Mouse (Mus musculus): Measurements from ENCODE around the gene Zfp575.
"Not testable (repeated sequence)": the region's sequence is repeated elsewhere in the genome, so short reads cannot be mapped to it uniquely, and the experiment has no call there.

Zfp575 gene

DNA sequence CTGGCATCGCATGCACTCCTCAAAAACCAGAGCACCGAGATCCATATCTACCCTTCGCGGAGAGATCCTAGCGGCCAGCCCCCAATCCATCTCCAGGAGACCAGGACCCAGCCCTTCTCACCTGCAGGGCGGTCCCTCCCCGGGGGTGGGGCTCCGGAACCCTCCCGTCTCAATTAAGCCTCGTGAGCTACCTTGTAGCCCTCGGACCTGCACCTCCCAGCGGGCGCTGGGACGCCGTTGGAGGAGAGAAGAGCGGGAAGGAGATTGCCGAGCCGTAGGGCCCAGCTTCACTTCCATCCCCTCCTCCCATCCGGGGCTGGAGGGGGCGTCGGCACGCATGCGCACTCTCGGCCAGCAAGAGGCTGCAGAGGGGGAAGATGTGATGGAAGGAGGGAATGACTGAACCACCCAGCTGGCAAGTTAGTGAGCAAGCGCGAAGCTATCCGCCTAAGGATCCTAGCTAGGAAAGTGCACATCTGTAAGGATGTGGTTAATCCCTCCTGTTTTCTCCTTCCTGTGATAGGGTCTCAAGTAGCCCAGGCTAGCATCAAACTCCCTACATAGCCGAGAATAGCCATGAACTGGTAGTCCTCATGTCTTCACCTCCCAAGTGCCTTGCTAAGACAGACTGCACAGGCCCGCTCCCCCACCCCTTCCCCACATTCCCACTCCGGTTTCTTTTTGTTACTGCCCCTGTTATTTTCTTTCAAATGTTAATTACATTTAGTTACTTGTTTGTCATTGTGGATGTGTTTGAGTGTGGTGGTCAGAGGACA lies at the start of gene Zfp575, which contains the start of gene Ethe1:
Gene Zfp575 (minus strand): TSS at position 312 of the 776 bp plus-strand sequence.
Gene Ethe1 (plus strand): TSS at position 214 of the 776 bp plus-strand sequence.
- DNase-seq: peak; percentile 27

GRCm38 (mm10) chr7:24637046-24637445 lies 49.6 kb upstream of the Zfp575 start:
- no peak for DNase-seq

DNA sequence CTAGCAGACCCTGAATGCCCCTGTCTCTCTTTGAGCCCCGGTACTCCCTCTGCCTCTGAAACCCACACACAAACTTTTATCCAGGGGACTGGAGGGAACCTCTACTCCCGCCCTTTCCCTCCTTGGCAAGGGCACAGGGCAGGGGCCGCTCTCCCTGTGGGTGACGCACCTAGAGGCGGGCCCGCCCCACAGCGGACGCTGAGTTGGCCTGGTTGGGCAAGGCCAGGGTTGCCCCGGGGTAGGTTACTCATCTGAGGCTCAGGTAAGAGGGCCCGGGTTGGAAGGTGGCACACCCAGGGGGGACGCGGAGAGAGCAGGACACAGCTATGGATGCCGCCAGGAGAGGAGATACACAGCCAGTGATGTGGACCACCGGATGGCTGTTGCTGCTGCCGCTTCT lies 48.8 kb upstream of the Zfp575 start, which contains the start of gene Lypd3:
Gene Lypd3 (plus strand): TSS at position 287 of the 400 bp plus-strand sequence.
- no peak for DNase-seq

DNA sequence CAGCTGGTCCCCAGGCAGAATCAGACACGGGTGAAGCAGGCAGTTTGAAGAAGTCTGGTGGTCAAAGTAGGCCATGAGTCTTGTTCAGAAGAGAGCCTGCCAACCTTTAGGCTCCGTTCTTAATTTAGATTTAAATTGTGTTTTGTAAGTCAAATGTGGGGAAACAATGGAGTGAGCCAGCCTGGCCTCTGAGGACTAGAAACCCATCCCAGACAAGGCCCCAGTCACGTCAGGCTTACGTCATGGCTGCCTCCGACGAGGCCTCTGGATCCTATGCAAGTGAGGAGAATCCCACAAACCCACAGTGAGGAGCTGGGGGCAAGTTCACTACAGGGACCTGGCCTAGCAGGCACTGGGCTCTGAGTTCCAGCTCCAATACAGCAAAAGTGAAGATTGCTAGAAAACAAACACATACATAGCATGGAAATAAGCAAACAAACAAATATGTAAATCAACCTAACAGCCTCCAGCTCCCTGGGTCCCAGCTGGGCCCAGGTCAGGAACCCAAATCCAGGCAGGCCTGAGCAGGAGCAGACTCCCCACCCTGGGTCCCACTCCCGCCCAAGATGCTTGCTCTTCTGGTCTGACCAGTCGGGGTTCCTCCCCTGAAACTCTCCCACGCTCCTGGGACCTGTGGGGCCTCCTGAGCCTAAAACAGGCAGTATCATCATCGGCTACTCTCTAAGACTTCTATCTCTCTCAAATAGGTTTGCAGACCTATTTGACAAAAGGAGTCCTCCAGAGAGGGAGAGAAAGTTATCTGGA lies 42.9 kb upstream of the Zfp575 start:
- DNase-seq: no peak

- no peak for DNase-seq
Observed at GRCm38 (mm10) chr7:24629672-24630071, 42.2 kb upstream of the Zfp575 start.

- DNase-seq: peak; percentile 26
Observed at GRCm38 (mm10) chr7:24628685-24629610, 41.5 kb upstream of the Zfp575 start.

GRCm38 (mm10) chr7:24622967-24623366 lies 35.5 kb upstream of the Zfp575 start:
- no peak for DNase-seq

GRCm38 (mm10) chr7:24621193-24621592 lies 33.8 kb upstream of the Zfp575 start:
- DNase-seq: no peak

- DNase-seq: no peak
Observed at GRCm38 (mm10) chr7:24619671-24620397, 32.4 kb upstream of the Zfp575 start.

- DNase-seq: not testable (repeated sequence)
Observed at GRCm38 (mm10) chr7:24618374-24618773, 30.9 kb upstream of the Zfp575 start.

GRCm38 (mm10) chr7:24617763-24618162 lies 30.3 kb upstream of the Zfp575 start:
- DNase-seq: no peak

DNA sequence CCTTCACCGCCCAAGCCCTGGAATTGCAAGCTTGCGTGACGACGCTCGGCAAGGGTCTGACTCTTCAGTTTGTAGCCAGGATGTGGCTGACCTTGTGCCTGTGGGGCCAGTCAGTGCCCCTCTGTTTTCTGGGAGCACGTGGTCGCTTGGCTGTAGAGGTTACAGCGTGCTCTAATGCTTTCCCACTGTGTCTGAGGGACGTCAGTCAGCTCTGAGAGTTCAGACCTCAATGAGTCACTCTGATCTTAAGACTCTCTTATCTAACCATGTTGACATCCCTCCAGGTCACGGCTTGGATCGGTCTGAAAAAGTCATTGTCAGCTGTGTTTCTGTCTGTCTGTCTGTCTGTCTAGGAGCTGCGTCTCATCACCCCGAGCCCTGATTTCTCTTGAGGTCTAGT lies 27.4 kb upstream of the Zfp575 start:
- no peak for DNase-seq

- no peak for DNase-seq
Observed at GRCm38 (mm10) chr7:24612308-24612910, 25.0 kb upstream of the Zfp575 start.

- DNase-seq: no peak
Observed at GRCm38 (mm10) chr7:24611709-24612108, 24.3 kb upstream of the Zfp575 start.

GRCm38 (mm10) chr7:24610879-24611494 lies 23.5 kb upstream of the Zfp575 start:
- no peak for DNase-seq

GRCm38 (mm10) chr7:24610144-24610878 lies 22.9 kb upstream of the Zfp575 start, which contains the start of gene Phldb3:
Phldb3 (plus strand) TSS chr7:24610763.
- DNase-seq: no peak

DNA sequence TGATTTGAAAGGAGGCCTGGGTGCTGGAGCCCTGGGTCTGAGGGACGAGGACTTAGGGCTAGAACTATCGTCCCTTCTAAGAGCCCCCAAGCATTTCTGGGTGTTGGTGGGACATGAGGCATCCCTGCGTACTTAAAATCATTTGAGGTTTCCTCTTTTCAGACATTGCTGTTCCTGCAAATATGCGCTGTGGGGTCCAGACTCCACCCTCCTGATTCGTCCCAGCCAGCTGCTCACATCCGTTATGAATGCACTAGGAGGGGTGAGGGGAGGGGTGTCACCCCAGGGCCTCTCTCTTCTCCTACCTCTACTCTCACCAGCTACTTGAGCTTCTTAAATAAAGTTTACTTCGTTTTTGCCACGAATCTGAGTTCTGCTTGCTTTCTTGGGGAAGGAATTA lies 21.1 kb upstream of the Zfp575 start:
- DNase-seq: no peak

DNA sequence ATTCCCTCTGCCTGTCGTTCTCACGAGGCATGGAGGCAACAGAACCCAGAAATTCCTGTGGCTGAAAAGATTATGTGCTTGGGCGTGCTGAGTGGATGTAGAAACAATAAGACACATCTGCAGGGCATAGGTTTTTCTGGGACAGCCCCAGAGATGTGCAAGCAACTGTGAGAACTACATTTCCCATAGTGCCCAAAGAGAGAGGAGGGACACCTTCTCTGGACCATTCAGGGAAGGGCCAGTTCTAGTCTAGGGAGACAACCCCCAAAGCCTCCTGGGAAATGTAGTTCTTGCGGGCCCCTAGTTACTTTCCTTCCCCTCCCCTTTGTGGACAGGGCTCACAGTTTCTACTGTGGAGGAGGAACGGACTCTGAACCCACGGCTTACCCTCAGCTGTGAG lies 20.6 kb upstream of the Zfp575 start:
- no peak for DNase-seq

GRCm38 (mm10) chr7:24606046-24606445 lies 18.6 kb upstream of the Zfp575 start:
- DNase-seq: no peak

- DNase-seq: no peak
Observed at GRCm38 (mm10) chr7:24605561-24605960, 18.1 kb upstream of the Zfp575 start.

Measured in cerebellum, adult 8-10 months (tissue).